Mouse (Mus musculus): ENCODE data around the gene Gbf1. TPM values are rescaled to one million over a fixed set of nuclear protein-coding genes. Genes with fewer than 3 reads are reported as not detected.
"Not testable (repeated sequence)": the region's sequence is repeated elsewhere in the genome, so short reads cannot be mapped to it uniquely, and the experiment has no call there.

Gbf1 gene
- total RNA-seq (2021): 10 to 100 TPM; 50.3 to 50.7 TPM
- long read RNA-seq, experiment 1, full-length matches to known transcripts: 1 of 22 reads
- long read RNA-seq, experiment 1, partial matches to known transcripts: 17 of 22 reads
- long read RNA-seq, experiment 1, other reads (novel, unspliced or antisense): 4 of 22 reads
- long read RNA-seq, experiment 2, full-length matches to known transcripts: 2 of 20 reads
- long read RNA-seq, experiment 2, partial matches to known transcripts: 9 of 20 reads
- long read RNA-seq, experiment 2, other reads (novel, unspliced or antisense): 9 of 20 reads

DNA sequence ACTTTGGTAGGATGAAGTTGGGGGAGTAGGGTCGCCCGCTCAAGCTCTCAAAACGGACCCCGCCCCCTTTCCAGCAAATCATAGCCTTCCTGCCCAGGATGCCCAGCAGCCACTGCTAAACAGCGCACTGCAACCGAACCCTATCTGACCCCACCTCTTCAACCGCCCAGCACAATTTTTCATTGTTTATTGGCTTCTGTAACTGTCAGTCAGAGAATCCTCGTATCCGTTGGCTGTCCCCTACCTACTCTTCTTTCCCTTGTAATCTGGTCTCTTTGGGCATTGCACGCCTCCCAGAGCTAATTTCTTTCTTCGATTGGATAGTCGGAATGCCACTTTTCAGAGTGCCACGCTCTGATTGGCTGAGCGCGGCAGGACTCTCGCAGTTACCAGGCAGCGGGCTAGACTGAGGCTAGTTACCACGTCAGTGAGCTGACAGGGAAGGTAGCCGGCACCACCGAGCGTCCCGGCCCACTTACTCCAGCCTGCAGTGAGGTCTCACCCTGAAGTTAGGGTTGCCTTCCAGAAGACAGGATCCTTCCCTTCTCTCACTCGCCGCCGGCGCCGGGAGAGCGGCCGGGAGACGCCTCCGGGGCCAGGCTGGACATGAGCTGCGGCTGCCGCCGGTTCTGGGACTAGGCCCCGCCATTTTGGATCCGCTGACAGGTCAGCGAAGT, at the start of gene Gbf1:
TSS of gene Gbf1 (plus strand) at position 383 of the 677 bp plus-strand sequence.
- peak; percentile 90 to 91 for DNase-seq
- intact Hi-C loops (cut with DNase I): no loop called here

DNA sequence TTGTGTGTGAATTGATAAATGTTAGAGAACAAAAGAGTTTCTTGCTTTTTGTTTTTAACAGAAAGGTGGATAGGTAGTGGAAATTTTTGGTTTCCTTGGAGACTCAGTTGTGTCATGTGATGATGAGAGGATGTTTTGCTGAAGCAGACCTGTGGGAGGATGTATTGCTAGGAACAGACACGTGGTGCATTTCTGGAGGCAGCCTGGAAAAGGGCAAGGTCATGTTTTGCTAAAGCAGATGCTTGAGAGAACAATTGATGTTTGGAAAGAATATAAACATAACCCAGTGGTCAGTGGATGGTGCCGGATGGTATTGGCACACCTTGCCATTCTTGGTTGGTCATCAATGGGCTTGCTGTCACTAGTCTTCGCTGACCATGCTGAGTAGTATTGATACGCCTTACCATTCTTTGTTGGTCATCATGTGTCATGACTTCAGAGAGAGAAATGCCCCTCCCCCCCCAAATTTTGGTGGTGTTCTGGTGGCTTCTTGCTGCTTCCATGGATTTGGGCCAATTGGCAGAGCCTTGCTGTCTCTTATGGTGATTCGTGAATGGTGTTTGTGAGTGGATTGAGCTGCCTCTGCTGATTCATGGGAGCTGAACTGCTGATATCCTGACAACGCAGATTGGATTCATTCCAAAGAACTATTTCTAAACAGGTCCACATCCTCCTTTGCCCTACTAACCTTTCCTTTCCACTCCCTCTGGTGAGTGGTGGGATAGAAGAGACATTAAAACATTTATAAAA, 48.7 kb upstream of the Gbf1 start:
- DNase-seq: no peak
- intact Hi-C loops (cut with DNase I): no loop called here

DNA sequence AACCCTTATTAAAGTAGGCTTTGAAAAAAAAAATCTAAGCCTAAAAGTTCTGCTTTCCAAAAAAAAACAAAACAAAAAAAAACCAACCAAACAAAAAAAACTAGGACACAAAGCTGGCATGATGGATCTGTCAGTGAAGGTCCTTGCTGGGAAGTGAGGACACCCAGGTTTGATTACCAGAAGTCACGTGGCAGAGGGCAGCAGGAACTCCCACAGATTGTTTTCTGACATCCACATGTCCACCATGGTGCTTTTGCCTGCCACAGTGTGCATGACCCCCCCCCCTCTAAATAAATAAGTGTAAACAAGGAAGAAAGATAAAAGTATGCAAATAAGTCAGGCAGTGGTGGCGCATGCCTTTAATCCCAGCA, 48.1 kb upstream of the Gbf1 start:
- intact Hi-C loops (cut with DNase I): no loop called here
- no peak for DNase-seq

DNA sequence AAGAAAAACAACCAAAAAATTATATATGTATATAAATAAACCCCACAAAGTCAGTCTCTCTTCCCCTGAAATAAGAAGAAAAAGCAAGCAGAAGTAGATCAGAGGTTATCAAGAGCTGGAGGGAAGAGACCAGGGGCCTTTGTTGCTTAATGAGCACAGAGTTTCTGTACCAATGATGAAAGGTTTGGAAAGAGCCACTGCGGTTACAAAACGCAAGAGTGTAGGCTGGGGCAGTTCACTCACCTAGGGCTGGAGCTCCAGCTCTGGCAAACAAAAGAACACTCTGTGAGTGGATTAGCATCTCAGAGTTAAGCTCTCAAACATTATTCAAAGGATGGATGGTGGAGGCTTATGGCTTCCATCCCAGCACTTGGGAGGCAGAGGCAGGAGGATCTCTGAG, 42.1 kb upstream of the Gbf1 start:
- intact Hi-C loops (cut with DNase I): no loop called here
- DNase-seq: no peak

DNA sequence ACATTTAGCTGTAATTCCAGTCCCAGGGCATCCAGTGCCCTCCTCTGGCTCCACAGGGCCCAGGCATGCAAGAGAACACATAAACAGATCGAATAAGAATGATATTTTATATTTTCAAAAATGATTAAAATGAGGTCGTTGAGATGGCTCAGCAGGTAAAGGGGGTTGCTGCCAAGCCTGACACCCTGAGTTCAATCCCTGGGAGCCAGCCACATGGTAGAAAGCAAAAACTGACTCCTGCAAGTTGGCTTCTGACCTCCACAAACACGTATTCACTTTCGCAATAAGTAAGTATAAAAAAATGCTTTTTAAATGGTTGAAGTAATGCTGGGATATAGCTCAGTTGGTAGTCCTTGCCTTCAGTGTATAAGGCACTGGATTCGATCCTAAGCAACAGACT, 41.5 kb upstream of the Gbf1 start:
- intact Hi-C loops (cut with DNase I): no loop called here
- no peak for DNase-seq

DNA sequence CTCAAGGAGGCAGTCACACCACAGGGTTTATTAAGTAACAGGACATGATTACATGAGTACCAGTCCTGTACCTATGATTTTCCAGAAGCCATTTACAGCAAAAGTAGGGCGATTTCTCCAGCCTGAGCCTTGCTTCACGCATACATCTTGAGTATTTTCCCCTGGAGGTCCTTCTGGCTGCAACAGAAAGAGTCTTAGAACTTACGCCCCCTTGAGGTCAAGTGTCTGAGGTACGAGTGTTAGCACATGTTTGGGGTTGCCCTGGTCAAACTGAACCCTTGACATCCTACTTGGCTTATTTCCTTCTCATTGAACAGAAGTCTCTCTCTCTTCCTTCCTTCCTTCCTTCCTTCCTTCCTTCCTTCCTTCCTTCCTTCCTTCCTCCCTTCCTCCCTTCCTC, 37.7 kb upstream of the Gbf1 start:
- intact Hi-C loops (cut with DNase I): no loop called here
- DNase-seq: no peak

DNA sequence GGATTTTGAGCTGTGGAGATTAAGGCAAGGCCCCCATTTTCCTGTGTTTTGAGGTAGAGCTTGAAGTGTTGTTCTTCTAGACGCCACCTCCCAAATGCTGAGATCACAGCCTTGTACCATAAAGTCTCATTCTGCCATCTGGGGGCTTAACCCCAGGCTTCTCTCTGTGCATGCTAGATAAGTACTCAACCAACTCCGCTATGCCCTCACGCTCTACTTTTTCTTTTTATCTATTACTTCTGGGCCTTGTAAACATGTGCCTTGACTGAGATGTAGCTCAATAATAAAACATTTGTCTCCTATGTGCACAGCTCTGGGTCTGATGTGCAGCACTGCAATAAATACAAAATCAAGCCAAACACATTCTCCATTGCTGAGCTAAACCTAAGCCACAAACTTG, 32.9 kb upstream of the Gbf1 start:
- intact Hi-C loops (cut with DNase I): no loop called here
- DNase-seq: no peak

DNA sequence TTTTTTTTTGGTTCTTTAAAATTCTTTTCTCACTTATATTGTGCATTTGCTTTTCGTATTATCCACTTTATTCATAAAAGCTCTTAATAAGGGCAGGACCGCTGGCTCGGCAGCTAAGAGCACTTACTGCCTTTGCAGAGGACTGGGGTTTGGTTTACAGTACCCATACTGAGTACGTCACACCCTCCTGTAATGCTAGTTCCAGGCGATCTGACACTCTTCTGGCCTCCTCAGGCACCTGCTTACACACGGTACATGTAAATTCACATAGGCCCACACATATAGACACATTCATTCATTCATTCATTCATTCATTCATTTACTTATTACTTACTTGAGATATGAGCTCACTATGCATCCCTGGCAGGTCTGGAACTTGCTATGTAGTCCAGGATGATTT, 31.4 kb upstream of the Gbf1 start:
- intact Hi-C loops (cut with DNase I): no loop called here
- no peak for DNase-seq

DNA sequence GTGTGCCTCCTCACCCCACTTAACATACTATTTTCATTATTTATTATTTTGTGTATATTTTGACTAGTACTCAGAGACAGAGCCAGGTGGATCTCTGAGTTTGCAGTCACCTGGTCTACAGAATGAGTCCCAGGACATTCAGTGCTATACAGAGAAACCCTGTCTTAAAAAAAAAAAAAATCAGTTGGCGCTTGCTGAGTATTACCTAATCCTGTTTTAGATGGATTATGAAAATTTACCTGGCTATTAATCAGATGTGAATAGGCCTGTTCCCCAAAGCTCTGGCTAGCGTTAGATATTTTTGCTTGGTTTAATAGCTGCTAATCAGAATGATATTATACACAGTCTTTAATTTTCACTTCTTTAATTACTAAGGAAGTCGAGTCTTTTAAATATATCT, 28.4 kb upstream of the Gbf1 start:
- intact Hi-C loops (cut with DNase I): no loop called here
- no peak for DNase-seq

DNA sequence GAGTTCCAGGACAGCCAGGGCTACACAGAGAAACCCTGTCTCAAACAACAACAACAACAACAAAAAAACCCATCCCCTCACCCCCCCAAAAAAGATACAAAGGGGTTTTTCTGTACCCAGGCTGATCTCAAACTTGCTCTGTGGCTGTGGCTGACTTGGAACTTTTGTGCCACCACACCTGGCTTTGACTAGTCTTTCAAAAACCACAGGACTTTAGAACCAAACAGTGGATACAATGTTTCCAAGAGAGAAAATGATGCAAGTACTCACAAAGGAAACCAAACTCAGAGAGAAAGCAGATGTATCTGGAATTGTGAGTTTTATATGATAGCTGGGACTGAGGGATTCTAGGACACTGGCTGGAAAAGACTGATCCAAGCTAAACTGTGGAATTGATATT, 27.7 kb upstream of the Gbf1 start:
- intact Hi-C loops (cut with DNase I): no loop called here

DNA sequence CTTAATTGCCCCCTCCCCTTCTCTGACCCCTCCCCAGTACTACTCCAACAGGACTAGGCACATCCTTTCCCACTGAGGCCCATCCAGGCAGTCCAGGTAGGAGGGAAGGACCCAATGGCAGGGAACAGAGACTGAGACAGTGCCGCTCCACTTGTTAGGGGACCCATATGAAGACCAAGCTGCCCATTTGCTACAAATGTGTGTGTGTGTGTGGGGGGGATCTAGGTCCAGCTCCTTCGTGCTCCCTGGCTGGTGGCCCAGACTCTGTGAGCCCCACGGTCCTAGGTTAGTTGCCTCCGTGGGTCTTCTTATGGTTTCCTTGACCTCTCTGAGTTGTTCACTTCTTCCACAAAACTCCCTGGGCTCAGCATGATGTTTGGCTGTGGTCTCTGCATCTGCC, 26.0 kb upstream of the Gbf1 start:
- intact Hi-C loops (cut with DNase I): no loop called here
- no peak for DNase-seq

More for the DNA sequence above, 27.7 kb upstream of the Gbf1 start:
- no peak for DNase-seq

DNA sequence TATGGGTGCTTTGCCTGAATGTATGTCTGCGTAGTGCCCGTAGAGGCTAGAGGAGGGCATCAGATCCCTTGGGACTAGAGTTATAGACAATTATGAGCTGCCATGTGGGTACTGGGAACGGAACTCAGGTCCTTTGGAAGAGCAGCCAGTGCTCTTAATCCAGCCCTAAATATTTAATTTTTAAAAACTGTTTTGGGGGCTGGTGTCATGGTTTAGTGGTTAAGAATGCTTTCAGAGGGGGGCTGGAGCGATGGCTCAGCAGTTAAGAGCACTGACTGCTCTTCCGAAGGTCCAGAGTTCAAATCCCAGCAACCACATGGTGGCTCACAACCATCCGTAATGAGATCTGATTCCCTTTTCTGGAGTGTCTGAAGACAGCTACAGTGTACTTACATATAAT, 22.6 kb upstream of the Gbf1 start:
- DNase-seq; intact Hi-C loops (cut with DNase I): not testable (repeated sequence)

DNA sequence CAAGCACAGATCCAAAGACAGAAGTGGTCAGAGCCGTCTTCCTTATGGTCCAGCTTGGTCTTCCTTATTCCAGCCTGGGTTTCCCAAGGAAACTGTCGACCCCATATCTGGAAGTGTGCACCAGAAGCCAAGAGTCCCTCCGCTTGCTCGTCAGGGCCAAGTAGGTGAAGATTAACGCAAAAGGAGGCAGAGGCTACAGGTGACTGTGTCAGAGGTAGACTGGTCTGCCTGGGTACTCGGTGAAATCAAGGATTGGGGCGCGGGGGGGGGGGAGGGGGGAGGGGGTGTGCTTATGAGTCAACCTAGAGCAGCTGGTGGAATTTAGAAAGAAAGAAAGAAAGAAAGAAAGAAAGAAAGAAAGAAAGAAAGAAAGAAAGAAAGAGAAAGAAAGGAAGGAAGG, 21.0 kb upstream of the Gbf1 start:
- DNase-seq: no peak
- intact Hi-C loops (cut with DNase I): no loop called here

DNA sequence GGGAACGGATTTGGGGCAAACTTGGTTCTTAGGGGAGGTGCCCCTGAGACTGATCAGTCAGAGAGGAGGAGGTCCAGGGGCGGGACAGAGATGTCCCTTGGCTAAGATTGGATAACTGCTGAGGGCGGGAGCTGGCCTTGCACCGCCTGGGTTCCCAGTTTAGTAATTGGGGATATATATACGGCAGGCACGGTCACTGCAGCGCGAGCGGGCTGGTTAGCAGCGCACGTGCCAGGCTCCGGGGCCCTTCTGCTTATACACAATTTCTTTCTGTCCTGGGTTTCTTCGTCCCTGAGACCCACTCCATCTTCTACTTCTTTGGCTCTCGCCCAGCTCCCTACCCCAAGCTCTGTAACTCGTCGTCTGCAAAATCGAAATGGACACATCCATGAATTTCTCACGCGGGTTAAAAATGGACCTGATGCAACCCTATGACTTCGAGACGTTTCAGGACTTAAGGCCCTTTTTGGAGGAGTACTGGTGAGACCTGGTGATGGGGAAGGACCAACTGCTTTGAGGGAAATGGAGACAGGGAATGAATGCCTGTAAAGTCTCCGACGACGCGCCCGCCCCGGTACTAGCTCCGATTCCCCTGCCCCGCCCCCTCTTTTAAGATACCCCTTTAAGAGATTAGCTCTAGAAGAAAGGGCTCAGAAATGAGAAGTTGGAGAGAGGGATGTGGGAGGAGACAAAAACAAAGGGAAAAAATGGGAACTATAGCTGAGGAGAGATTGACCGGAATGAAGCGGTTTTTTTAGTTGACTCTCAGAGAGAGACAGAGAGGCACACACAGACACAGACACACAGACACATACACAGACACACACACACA, 20.4 kb upstream of the Gbf1 start, which contains the start of gene Elovl3:
TSS of gene Elovl3 (plus strand) at position 204 of the 832 bp plus-strand sequence.
- intact Hi-C loops (cut with DNase I): no loop called here
- DNase-seq: peak; percentile 28 to 37

DNA sequence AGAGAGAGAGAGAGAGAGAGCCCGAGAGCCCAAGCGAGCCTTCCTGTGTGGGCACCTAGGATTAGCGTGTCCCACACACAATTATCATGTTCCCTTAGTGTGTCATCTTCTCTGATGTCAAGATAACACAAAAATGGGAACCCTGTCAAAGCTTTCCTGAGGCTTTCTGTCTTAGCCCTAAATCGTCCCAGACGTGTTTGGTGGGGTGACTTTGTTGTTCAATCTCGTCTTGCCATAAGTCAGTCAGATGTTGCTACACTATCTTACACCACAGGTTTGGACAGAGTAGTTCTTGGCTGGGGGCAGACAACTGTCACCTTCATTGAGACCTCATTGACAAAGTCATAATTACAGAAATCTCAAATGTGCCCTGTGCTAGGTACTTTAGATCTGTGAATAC, 19.7 kb upstream of the Gbf1 start:
- intact Hi-C loops (cut with DNase I): no loop called here
- DNase-seq: no peak

DNA sequence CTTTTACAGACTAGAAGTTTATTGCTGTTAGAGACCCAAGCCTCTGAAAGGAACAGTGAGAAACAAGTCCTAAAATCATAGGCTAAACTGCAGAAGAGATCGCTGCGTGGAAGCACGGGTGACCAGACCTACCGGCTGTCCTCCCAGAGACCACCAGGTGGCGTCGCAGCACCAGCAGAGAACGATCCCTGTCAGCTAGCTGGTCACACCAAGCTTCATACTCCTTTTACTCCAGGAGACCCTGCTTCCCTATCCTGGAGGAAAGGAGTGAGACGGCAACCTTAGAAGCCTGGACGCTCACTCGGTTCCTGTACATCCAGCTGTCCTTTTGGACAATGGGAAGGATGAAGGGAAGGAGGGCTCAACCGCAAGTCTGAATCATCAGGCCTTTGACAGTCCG, 17.0 kb upstream of the Gbf1 start:
- intact Hi-C loops (cut with DNase I): loop anchor here (1.0 to 2.0 kb wide), 2 partner anchors 119 to 170 kb away; partner anchors contain the start of gene Nfkb2
- peak; percentile 92 to 95 for DNase-seq

DNA sequence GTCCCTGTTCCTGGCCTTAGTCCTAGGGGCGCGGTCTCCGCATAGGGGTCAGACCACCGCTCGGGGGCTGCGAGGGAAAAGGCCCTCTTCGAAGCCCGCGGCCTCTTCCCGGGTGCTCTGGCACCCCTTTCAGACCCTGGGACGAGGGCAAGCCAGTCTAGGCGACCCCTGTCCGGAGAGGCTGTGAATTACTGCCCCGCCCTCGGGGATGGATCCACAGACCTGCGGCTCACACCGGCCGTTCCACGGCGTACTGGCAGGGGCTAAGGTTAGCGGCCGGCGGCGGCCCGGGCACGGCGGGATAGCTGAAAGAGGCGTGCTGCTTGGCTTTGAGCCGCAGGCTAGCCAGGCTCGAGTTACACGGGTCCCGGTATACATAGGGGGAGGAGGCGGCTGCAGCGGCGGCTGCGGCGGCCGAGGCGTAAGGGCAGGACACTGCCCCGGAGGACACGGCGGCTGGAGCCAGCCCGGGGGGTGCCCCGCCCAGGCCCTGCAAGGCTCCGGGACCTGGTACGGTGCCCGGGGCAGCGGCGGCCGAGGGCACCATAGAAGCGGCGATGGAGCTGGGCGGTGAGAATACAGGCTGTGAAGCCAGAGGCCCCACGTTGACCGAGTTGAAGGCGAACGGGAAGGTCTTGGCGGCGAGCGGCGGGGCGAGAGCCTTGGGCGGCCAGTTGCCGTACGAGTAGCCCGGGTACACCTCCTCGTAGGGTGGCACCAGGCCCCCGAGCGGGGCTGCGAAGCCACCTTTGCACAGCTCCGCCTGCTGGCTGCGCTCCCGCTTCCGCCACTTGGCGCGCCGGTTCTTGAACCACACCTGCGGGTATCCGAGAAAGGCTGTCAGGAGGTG, 16.3 kb upstream of the Gbf1 start:
- DNase-seq: peak; percentile 49 to 56
- intact Hi-C loops (cut with DNase I): loop anchor here (1.0 to 2.0 kb wide), 2 partner anchors 118 to 169 kb away; partner anchors contain the start of gene Nfkb2

DNA sequence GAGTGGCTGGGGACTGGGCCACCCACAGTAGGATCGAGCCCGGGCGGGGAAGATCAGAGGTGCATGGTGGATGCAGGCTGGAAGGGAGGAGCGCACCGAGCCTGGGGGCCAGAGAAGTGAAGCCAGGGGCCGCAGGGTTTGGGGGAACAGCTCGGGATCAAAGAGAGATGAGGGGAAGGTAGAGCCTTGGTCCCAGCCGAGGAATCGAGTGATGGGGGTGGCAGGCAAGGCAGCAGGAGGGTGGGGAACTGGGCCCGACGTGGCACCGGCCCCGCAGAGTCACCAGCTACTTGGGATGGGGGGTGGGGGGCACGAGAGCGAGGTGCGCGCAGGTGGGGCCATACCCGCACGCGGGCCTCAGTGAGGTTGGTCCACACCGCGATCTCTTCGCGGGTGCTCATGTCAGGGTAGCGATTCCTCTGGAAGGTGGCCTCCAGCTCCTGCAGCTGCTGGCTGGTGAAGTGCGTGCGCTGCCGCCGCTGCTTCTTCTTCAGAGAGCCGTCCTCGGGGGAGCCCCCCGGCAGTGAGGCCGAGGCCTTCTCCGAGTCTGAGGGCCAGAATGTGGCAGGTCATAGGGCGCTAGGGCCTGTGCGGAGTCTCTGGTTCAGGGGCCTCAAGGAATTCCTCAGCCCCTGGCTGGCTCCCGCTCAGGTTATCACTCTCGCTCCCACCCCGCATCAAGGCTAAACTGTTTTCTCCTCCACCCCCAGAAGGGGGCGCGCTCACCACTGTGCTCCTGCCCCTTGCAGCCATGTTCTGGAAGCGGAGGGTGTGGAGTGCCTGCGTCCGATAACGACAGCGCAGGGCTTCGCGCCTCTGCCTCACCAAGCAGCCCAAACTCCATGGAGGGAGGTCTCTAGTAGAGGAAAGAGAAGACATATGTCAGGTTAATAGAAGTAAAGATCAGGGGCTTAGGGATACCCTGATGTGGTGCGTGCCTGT, 15.4 kb upstream of the Gbf1 start:
- intact Hi-C loops (cut with DNase I): no loop called here
- peak; percentile 84 for DNase-seq

DNA sequence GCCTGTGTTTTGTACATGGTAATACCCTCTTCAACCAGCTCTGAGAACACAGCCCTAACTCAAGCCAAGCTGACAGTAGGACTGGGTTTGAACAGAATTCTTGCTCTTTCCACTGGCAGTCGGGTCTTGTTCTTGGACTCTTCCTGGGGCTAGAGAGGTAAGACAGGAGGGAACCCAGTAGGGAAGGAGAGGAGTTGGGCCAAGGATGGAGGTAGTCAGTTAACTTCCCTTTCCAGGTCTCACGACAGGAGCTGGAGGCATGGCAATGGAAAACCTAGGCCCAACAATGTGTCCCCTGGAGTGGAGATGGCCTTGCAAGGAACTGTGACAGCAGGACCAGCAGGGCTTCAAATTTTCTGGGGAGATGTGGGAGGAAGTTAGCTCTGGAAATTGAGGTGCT, 12.0 kb upstream of the Gbf1 start:
- intact Hi-C loops (cut with DNase I): no loop called here
- no peak for DNase-seq
